Mouse (Mus musculus) macrophage (primary cell): Measurements from ENCODE around the gene Gtdc1. TPM values are rescaled to one million over a fixed set of nuclear protein-coding genes. Genes with fewer than 3 reads are reported as not detected.

Source experiments
- H3K27ac ChIP-seq: fragments of 350-480 bp; formaldehyde crosslinking; 2 replicates; pipeline ENCODE4 v1.9.0; 2021
- H3K36me3 ChIP-seq: fragments of 350-480 bp; formaldehyde crosslinking; 2 replicates; pipeline ENCODE4 v1.9.0; 2021; ENCODE audit errors: inconsistent target
- H3K4me3 ChIP-seq: fragments of 350-480 bp; formaldehyde crosslinking; 2 replicates; pipeline ENCODE4 v1.9.0; 2021; ENCODE audit errors: inconsistent target
- H3K79me2 ChIP-seq: fragments of 350-480 bp; formaldehyde crosslinking; 2 replicates; pipeline ENCODE4 v1.9.0; 2021; ENCODE audit errors: inconsistent target
- WGBS: methylation state at CpG from one replicate; pipeline ENCODE4 v1.1.7; 2026; ENCODE audit warnings: inconsistent platforms; ENCODE audit not compliant: missing documents; 5-methylcytosine and 5-hydroxymethylcytosine counted together
- polyA plus RNA-seq: library from polyadenylated mRNA; stranded (reverse); fragments of 250-400 nt; gene quantifications from 3 replicates; pipeline ENCODE4 v1.2.4, GENCODE M21; 2018; ENCODE audit warnings: inconsistent platforms
- total RNA-seq, 78 experiments: library from RNA; depleted of rRNA; stranded (reverse); fragments of 250-400 nt; gene quantifications; 1 replicate in 9 of 78; 2 replicates in 24 of 78; 3 replicates in 43 of 78; 4 replicates in 2 of 78; pipeline ENCODE4 v1.2.4; 2018; ENCODE audit warnings: inconsistent platforms in 56 of 78

Gene Gtdc1
- total RNA-seq (2018; cell fraction: chromatin; rRNA removed), result 100 to 1,000 TPM in 3 of 26 experiments, 10 to 100 TPM in 23; 43.0 to 159 (median 83.9) TPM
- total RNA-seq (2018; cell fraction: cytosol; rRNA removed), result 10 to 100 TPM; 17.2 to 31.5 (median 23.7) TPM
- total RNA-seq (2018; cell fraction: nucleus; rRNA removed), result 100 to 1,000 TPM in 1 of 26 experiments, 10 to 100 TPM in 25; 42.8 to 102 (median 65.8) TPM
- polyA plus RNA-seq, result 15.2 to 28.8 TPM (median 15.9 TPM) in 3 replicates

DNA sequence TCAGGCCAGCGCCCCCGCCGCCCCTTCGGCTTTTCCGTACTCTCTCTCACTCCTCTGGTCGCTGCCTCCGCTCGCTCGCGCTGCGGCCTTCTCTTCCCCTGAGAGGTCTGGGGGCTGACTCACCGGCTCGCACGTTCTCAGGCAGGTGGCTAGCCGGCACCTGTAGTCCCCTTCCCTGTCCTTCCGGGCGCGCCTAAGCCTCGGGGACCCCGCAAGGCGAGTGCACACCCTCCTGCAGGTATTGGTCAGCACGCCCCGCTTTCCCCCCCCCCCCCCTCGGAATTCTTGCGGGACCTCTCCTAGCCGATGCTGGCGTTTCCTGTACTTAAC, at the start of gene Gtdc1:
Gene Gtdc1, minus strand, starts transcription at position 176 of the 330 bp plus-strand sequence.
- peak within 1 kb of the TSS; percentile 76 for H3K27ac ChIP-seq
- H3K36me3 ChIP-seq, result no peaks in the 10 kb centered on the region
- peak within 1 kb of the TSS; percentile 74 for H3K4me3 ChIP-seq
- WGBS, result 1% methylated on average over 21 of the region's 27 CpGs
- peaks cover 14% of the 10 kb centered on the region; the same call in 1 of the 2 replicates for H3K79me2 ChIP-seq

DNA sequence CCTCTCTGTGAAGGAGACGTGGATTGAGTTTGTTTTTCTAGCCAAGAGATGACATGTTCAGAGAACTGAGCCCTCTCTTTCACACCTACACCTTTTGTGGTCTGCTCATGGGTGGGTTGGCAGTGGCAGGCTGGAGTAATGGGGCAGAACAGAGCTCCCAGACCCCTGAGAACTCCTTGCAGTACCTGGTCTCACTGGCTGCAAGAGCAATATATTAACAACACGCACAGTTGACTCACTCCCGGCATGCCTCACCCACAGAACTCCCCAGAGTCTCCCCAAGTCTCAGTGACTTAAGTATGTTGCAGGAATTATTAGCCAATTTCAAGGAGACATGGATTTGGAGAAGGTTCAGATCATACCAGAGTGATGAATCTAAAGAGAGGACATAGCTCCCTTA, 49.6 kb upstream of the Gtdc1 start:
- no peak overlapping the region for H3K4me3 ChIP-seq
- WGBS, result 96% methylated on average over 3 of the region's 3 CpGs
- H3K79me2 ChIP-seq, result no peaks in the 10 kb centered on the region
- no peak overlapping the region for H3K27ac ChIP-seq
- H3K36me3 ChIP-seq, result no peaks in the 10 kb centered on the region

DNA sequence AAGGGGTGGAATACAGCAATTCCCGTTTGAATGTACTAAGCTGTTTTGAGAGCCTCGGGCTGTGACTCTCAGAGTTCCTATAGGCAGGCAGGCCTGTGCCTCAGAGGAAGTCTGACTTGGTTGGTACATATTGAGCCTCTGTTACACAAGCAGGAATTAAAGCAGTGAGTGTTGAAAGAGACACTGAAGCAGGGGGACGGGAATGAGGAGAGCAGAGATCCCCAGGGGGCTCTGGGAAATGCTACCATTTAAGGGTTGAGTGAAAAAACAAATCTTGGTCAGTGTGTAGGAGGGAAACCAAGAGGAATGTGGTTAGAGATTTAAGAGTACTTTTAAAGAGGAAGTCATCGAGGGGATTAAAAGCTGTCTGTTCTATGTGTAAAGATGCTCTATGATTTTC, 49.0 kb upstream of the Gtdc1 start:
- H3K79me2 ChIP-seq, result no peaks in the 10 kb centered on the region
- H3K4me3 ChIP-seq, result no peak overlapping the region
- WGBS, result 27% methylated on average over 4 of the region's 4 CpGs
- no peaks in the 10 kb centered on the region for H3K36me3 ChIP-seq
- no peak overlapping the region for H3K27ac ChIP-seq

DNA sequence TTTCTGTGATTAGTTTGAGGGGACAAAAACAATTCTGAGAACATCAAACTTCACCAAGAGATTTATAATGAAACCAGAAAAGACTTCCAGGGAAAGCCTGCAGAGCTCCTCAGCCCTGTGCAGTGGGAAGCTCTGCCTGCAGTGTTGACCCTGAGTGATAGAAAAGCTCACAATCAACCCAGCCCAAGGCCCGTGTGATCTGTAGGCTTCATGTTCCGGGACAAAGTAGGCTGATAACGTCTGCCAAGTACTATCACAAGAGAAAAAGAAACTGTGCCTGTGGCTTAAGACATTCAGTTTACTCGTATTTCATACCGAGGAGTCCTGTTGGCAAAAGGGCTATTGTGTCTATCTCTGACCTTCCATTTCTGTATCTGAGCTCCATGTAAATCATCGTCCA, 46.4 kb upstream of the Gtdc1 start:
- Histone ChIP-seq H3K79me2 (no peaks in the 10 kb centered on the region), H3K36me3 (no peaks in the 10 kb centered on the region), H3K4me3 (no peak overlapping the region), H3K27ac (no peak overlapping the region)
- WGBS, result 94% methylated on average over 6 of the region's 6 CpGs

DNA sequence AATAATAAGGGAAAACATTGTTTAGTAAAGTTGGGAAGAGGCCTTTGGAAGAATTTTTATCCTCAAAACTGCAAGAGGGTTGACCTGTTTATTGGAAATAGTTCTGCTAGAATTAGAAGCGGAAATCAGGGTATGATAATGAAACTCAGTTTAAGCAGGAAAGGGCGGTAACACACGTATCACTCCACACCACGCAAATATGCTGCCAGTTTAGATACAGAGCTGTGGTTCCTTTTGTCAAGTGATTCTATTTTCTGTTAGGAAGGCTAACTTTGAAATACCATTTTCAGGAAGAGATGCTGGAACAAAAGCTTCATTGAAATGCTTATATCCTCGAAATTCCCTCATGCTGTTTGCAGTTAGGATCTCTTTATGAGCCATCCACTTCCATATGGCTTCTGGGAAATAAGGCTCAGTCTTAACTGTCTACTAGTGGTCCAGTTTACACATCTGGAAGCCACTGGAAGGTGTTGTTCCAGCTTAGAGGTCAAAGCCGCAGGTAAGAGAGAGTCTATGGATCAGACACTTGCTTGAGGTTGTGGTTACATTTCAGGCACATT, 42.7 kb upstream of the Gtdc1 start:
- WGBS, result 93% methylated on average over 6 of the region's 6 CpGs
- Histone ChIP-seq H3K27ac (no peak overlapping the region), H3K4me3 (no peak overlapping the region), H3K36me3 (no peaks in the 10 kb centered on the region), H3K79me2 (no peaks in the 10 kb centered on the region)

DNA sequence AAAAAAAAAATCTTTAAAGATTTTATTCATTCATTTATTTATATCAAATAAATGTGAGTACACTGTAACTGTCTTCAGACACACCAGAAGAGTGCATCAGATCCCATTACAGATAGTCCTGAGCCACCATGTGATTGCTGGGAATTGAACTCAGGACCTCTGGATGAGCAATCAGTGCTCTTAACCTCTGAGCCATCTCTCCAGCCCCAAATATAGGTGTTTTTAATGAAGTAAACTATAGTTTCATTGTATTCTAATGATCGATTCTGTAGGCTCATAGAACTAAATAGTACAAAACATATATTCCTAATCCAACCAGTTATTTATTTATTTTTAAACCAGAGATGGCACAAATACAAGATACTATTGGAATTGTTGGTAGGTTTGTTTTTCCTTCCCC, 42.2 kb upstream of the Gtdc1 start:
- Histone ChIP-seq H3K27ac (no peak overlapping the region), H3K4me3 (no peak overlapping the region), H3K79me2 (no peaks in the 10 kb centered on the region), H3K36me3 (no peaks in the 10 kb centered on the region)
- no CpG with 5 or more reads among the region's 1 CpGs for WGBS

DNA sequence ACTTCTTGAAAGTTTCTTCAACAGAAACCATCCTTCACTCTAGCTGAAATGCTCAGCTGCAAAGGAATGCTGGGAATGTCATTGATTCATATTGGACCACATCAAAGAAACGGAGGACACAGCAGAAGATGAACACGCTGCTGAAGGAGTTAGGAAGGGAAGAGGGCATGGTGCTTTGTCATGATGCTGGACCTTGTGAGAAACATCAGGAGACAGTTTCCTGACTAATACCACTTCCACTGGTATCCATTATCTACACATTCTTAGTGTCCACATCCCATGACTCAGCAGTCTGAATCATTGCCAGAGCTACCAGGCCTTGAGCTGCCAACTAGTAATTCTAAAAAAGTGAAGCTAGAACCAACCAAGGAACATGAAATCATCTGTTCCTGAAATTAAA, 41.8 kb upstream of the Gtdc1 start:
- H3K36me3 ChIP-seq, result no peaks in the 10 kb centered on the region
- 83% methylated on average over 2 of the region's 2 CpGs for WGBS
- no peak overlapping the region for H3K4me3 ChIP-seq
- no peak overlapping the region for H3K27ac ChIP-seq
- no peaks in the 10 kb centered on the region for H3K79me2 ChIP-seq

DNA sequence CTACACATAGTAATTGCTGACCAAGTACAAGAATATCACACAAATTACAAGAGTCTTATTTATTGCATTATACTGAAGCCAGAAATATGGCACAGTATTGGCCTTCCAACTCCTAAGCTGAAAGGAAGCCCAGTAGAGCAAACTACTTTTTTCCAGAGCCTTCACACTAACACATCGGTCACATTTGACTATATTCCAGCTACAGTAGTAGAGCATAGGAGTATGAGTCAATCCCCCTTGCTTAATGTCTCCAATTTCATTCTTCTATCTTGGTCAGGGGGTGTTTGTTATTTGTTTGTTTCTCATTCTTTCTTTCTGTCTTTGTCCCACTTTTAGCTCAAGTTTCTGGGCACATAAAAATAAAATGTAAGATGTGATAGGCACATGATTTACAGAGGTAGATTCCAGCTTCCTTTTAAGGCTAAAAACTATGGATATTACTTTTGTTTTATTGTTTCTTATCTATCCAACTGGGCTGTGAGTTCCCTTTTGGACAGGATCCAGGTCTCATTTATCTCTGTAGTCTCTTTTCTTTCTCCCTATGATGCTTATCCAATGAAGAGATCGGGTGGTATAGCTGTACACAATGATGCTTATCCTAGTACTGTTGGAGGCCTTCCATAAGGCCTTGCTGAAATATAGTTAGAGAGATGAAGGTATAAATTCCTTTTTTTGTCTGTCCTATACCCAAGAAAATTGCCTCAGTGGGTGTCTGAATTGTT, 38.5 kb upstream of the Gtdc1 start:
- 92% methylated on average over 2 of the region's 2 CpGs for WGBS
- Histone ChIP-seq H3K4me3 (no peak overlapping the region), H3K79me2 (no peaks in the 10 kb centered on the region), H3K36me3 (no peaks in the 10 kb centered on the region), H3K27ac (no peak overlapping the region)

DNA sequence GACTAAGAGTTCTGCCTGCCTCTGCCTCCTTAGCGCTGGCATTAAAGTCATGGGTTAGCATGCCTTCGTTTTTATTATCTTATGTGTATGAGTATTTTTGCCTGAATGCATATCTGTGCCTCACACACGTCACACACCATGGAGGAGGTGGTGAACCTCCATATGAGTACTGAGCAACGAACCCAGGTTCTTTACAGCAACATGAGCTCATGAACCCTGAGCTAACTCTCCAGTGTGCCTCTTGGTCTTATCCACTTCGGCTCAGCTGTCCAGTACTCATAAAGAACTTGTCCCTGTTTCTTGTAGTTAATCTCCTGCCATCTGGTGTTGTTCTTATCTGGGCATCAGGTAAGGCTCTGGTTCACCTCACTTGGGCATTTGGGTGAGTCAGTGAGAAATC, 35.2 kb upstream of the Gtdc1 start:
- Histone ChIP-seq H3K79me2 (no peaks in the 10 kb centered on the region), H3K4me3 (no peak overlapping the region), H3K36me3 (no peaks in the 10 kb centered on the region), H3K27ac (no peak overlapping the region)
- WGBS, result 87% methylated on average over 5 of the region's 5 CpGs

DNA sequence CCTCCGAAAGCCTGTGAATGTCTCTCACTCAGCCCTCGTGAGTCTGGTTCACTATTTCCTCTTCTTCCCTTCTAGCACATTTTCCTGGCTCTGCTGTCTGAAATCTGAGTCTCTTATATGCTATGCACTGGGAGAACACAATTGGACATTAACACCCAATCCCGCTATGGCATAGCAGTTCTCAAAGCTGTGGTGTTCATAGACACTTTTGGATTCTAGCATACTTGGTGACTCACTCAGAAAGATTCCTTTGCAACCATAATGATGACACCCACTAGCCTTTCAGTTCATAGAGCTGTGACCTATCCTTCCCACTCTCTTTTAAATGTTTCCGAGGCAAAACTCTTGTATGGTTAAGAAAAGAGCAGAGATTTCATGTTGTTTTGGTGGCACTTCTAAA, 33.7 kb upstream of the Gtdc1 start:
- H3K4me3 ChIP-seq, result no peak overlapping the region
- no peaks in the 10 kb centered on the region for H3K79me2 ChIP-seq
- no peak overlapping the region for H3K27ac ChIP-seq
- no peaks in the 10 kb centered on the region for H3K36me3 ChIP-seq
- 89% methylated on average over 4 of the region's 4 CpGs for WGBS

DNA sequence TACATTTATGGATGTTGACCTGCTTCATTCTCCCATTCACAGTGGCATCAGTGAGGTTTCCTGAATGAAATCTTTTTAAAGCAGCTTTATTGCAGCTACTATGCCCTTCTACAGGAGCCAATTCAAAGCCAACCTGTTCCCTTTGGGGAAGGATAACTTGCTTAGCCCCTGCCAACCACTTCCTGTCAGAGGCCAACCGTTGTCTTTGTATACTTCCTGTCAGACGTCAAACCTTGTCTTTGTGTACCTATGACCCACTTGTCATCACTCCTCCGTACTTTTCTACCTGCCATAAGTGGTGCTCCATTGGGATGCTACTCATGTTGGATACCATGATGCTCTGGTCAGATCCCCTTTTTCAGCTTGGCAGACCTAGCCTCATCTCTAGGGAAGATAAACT, 33.1 kb upstream of the Gtdc1 start:
- Histone ChIP-seq H3K4me3 (no peak overlapping the region), H3K79me2 (no peaks in the 10 kb centered on the region), H3K36me3 (no peaks in the 10 kb centered on the region), H3K27ac (no peak overlapping the region)
- WGBS, result 23% methylated on average over 3 of the region's 3 CpGs

DNA sequence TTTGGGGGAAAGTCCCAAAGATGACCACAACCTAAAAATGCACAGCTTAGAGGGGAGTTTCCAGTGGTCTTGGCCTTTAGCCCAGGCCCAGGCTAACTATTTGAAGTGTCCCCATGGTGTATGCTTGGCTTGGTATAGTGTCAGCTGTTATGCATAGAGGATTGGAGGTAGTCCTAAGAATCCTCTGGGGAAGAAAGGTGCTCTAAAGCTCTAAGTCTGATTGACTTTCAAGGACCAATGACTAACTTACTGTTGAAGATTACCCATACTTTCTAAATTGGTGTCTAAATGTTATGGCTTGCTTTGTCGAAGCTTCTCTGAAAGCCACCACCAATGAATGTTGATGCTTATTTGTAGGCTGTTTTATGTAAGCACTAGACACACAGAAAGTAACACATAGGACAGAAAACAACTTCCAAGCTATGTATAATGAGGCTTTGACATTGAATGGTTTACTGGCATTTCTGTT, 29.9 kb upstream of the Gtdc1 start:
- Histone ChIP-seq H3K79me2 (no peaks in the 10 kb centered on the region), H3K36me3 (no peaks in the 10 kb centered on the region), H3K27ac (no peak overlapping the region), H3K4me3 (no peak overlapping the region)
- 100% methylated on average over 1 of the region's 1 CpGs for WGBS

DNA sequence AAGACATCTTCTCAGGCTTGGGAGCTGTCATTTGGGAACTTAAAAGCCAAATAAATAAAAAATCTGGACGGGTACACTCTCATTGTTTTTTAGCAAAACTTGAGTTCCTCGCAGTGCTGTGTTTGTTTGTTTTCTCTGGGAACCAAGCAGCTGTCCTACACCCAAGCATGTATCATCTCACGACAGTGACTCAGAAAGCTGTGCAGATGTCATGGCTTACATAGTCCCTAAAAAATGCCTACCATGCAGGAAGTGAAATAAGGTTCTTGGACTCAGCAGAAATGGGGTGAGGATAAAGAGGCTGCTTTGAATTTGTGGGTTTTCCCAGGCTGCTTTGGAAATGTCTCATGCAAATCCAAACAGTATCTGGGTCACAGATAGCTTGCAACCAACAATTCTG, 28.8 kb upstream of the Gtdc1 start:
- no peaks in the 10 kb centered on the region for H3K79me2 ChIP-seq
- no peaks in the 10 kb centered on the region for H3K36me3 ChIP-seq
- peak overlapping the region; percentile 19; the same call in 1 of the 2 replicates for H3K27ac ChIP-seq
- WGBS, result 68% methylated on average over 3 of the region's 3 CpGs
- no peak overlapping the region for H3K4me3 ChIP-seq

DNA sequence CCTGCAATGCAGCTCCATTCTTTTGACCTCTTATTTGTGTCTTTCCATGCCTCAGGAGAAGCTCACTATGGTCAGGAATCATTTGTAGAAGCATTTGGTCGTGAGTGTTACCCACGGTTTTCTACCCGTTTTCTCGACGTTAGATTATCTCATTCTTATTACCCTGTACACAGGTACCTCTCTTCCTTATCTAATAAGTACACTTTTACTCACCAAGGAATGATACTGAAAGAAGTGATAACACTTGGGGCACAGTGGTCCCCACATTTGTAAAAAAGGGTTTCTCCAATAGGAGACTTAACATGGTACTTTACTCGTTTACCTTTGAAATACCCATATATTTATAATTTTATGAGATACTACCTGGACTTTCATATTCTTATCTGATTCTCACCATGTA, 28.0 kb upstream of the Gtdc1 start:
- WGBS, result 99% methylated on average over 6 of the region's 6 CpGs
- H3K79me2 ChIP-seq, result no peaks in the 10 kb centered on the region
- H3K27ac ChIP-seq, result no peak overlapping the region
- H3K4me3 ChIP-seq, result no peak overlapping the region
- H3K36me3 ChIP-seq, result no peaks in the 10 kb centered on the region

DNA sequence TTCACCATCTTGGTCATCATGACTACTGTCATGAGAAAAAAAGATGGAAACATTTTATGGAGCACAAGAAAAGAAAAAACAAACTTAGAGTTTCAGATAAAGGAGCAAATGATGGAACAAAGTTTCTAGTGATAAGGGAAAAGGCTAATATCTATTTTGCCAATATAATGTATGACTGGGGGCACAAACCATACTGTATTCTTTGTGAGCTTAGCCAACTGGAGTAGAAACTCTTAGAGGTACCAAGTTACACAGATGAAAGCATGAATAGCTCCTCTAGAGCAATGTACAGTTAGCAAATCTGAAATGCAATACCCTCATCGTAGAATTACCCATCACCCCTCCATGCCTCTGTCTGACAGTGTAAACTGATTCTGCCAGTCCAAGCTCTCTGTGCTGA, 26.7 kb upstream of the Gtdc1 start:
- H3K79me2 ChIP-seq, result no peaks in the 10 kb centered on the region
- no peak overlapping the region for H3K4me3 ChIP-seq
- 100% methylated on average over 1 of the region's 1 CpGs for WGBS
- no peaks in the 10 kb centered on the region for H3K36me3 ChIP-seq
- H3K27ac ChIP-seq, result no peak overlapping the region
